Mouse (Mus musculus) B cell, adult 62 days (primary cell): ENCODE data around the gene Ivns1abp. TPM values are rescaled to one million over a fixed set of nuclear protein-coding genes. Genes with fewer than 3 reads are reported as not detected.

Experiments used
- total RNA-seq: library from RNA; stranded (reverse); gene quantifications from 4 replicates; pipeline ENCODE4 v1.2.4, GENCODE M21; 2023

Gene Ivns1abp
- total RNA-seq: 321 to 352 TPM (median 336 TPM) in 4 replicates

GRCm38 (mm10) chr1:151344283-151345108 lies at the start of gene Ivns1abp:
Ivns1abp (plus strand) TSS chr1:151344477.

Other genes starting within 250 kb of the Ivns1abp start
- not detected in 4 replicates for gene Gm47985, start 161.9 kb upstream of the Ivns1abp start, total RNA-seq
- not detected in 4 replicates for gene Gm8947, start 152.1 kb upstream of the Ivns1abp start, total RNA-seq
- 0.85 to 0.91 TPM in 2 of 4 replicates, not detected in the others for gene Gm47995, start 146.0 kb upstream of the Ivns1abp start, total RNA-seq
- gene 3110040M04Rik, start 140.4 kb upstream of the Ivns1abp start, total RNA-seq: 1.5 TPM in 1 of 4 replicates, not detected in the others
- gene Gm47996, start 134.3 kb upstream of the Ivns1abp start, total RNA-seq: not detected in 4 replicates
- 35.5 to 45.4 TPM (median 40.3 TPM) in 4 replicates for gene Swt1, start 84.0 kb downstream of the Ivns1abp start, total RNA-seq
- 40.1 to 44.0 TPM (median 41.5 TPM) in 4 replicates for gene Trmt1l, start 84.1 kb downstream of the Ivns1abp start, total RNA-seq
- 55.9 to 68.0 TPM (median 65.9 TPM) in 4 replicates for gene Rnf2, start 156.5 kb downstream of the Ivns1abp start, total RNA-seq
- gene Fam129a, start 226.7 kb downstream of the Ivns1abp start, total RNA-seq: 1.4 to 3.1 TPM (median 2.5 TPM) in 4 replicates